Mouse (Mus musculus) MEL-GATA-1-ER (cell line): Measurements from ENCODE around the gene Olfr740.

Experiments used
- DNase-seq: peaks from one replicate; pipeline ENCODE4 v3.0.0-alpha.2; 2012; ENCODE audit warnings: low read depth; ENCODE audit errors: extremely low read depth

Gene Olfr740

DNA sequence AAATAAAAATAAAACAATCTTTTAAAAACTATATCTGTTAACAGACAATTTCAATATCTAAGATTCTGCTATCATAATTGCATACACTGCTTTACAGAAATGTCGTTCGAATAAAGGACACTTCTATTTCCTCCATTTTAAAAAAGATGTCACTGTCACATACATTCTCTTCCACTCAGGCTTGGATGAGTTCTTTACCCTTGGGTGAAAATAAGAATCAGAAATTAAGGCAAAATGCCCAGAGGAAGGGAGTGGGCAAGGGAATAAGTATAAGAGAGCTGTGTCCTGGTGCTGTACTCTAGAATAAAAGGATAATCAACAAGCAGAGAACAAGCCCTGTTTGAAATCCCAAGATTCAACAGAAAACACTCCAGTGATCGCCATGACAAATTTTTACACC is at the start of gene Olfr740:
TSS of gene Olfr740 (plus strand) at position 301 of the 400 bp plus-strand sequence.
- DNase-seq = no peak

DNA sequence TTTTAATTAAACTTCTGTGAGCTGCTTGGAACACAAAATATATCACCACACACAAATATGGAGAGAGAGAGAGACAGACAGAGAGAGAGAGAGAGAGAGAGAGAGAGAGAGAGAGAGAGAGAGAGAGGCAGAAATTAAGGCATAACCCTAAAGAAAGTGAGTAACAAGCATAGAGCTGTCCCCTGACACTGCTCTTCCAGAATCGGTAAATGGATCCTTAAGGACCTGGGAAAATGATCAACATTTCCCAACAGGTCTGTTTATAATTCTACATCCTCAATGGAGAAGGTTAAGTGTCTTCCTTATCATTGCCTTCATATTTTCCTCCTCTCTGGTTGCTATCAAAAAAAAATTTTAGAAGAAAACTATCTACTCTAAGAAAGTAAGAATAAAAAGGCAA is 38.1 kb upstream of the Olfr740 start, which contains the start of gene Olfr738:
TSS of gene Olfr738 (plus strand) at position 301 of the 400 bp plus-strand sequence.
- no peak for DNase-seq

DNA sequence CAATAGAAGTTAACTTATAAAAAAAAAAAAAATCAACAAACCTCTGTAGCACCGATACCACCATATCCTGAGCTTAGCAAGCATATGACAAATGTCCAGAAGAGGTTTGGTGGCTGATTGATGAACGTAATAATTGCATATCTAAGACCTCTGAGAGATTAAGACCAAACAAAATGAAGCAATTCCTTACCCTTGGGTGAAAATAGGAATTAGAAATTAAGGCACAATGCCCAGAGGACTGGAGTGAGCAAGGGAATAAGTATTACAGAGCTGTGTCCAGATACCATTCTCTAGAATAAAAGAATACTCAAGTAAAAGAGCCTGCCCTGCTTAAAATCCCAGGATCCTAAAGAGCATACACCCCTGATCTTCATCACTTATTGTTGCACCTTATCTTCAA is 27.0 kb upstream of the Olfr740 start, which contains the start of gene Olfr739:
TSS of gene Olfr739 (plus strand) at position 301 of the 400 bp plus-strand sequence.
- no peak for DNase-seq

DNA sequence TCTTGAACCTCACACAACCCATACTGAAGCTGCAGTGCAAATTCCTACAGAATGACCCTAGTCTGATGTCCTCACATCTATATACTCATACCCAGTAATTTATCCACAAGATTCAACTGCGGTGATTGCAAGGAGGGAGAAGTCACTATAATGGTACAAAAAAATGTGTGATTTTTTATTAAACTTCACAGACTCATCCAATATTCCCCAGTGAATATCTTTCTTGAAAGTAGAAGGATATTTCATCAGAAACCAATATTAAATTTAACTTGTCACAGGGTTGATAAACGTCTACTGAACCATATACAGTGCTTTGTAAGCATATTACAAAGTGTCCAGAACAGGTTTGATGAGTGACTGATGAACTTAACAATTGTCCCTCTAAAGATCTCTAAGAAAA is 27.1 kb downstream of the Olfr740 start, which contains the start of gene Olfr741:
TSS of gene Olfr741 (plus strand) at position 301 of the 400 bp plus-strand sequence.
- no peak for DNase-seq

DNA sequence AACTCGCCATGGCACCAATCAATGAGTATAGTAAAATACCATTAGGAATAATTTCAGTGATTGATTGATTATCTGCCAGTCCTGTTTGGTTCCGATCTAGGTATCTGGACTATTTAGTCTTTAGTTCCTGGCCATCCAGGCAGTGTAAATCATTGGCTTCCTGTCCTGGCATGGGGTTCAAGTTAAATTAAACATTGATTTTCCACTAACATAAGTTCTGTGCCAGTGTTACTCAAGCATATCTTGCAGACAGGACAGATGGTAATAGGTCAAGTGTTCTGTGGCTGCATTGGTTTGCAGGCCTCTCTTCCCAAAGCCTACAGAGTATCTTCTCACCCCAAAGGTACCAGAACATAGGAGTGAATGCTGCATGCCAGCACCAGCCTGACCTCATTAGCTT is 33.1 kb downstream of the Olfr740 start:
- no peak for DNase-seq

DNA sequence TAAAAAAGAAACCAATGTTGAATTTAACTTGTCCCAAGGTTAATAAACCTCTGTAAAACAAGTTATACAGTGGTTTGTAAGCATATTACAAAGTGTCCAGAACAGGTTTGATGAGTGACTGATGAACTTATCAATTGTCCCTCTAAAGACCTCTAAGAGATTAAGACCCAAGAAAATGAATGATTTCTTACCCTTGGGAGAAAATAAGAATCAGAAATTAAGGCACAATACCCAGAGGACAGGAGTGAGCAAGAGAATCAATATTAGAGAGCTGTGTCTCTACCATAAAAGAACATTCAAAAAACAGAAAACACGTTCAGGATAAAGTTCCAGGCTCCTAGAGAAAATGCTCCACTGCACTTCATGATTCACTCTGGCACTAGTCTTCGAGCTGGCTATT is 58.0 kb downstream of the Olfr740 start, which contains the start of gene Olfr742:
TSS of gene Olfr742 (plus strand) at position 301 of the 400 bp plus-strand sequence.
- no peak for DNase-seq
